Mouse (Mus musculus) megakaryocyte-erythroid progenitor cell, adult 5-6 weeks (primary cell): ENCODE measurements around the gene Gjd2. TPM values are rescaled to one million over a fixed set of nuclear protein-coding genes. Genes with fewer than 3 reads are reported as not detected.

ENCODE experiments used
- ATAC-seq: replicated peaks from 2 replicates; pipeline ENCODE4 v1.8.0; 2016; ENCODE audit warnings: mild to moderate bottlenecking, inconsistent platforms; ENCODE audit not compliant: severe bottlenecking, poor library complexity, low FRiP score, low TSS enrichment
- total RNA-seq, 2 experiments: library from RNA; stranded (forward) in 1 of 2; stranded (reverse) in 1 of 2; fragments of 200-1000, 215-1000 nt in 1 of 2; fragments of >200 nt in 1 of 2; fragmentation: Nextera tagmentation in 1 of 2; gene quantifications; 2 replicates each; pipeline ENCODE4 v1.2.3; 2014 to 2017

Gjd2 gene
- total RNA-seq, 2 experiments from 2014 or later: not detected

DNA sequence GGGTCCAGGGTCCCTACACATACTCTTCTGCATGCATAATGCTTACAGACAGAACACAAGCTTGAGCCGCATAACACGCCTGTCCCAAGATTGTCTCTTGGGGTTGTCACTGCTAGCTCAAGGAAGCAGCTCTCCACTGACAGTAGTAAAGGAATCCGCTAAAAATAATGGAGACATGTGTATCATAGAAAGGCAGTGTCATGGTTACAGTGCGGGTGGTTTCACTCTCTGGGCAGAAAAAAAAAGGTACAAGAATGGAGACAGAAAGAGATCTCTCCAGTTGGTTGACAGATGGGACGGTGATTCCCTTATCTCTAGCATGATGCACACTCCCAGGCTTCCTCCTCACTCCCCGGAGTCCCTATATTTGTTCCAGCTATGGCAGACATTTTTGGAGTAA lies 1.4 kb upstream of the Gjd2 start:
- no peak for ATAC-seq

- no peak for ATAC-seq
Observed at GRCm38 (mm10) chr2:114013846-114014245, 427 bp upstream of the Gjd2 start.

DNA sequence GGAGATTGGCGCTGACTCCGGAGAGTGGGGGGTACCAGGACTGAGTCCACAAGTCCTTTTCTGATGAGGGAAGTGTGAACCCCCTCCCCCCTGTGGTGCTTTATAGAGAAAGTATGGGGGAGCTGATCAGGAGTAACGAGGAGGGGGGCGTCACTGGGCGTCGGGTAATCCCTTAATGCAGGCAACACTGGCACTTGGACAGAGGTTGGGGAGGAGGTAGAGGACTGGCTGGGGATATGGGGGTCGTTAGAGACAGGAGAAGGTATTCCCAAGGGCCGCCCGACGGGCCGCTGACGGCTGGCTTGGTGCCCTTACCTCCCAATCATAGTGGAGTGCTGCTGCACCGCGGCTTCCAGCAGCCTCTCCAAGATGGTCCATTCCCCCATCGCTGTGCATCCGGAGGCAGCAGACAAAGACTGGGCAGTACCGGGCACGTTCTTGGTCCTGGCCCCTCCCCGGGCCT lies 639 bp downstream of the Gjd2 start:
- no peak for ATAC-seq

- ATAC-seq: peak; percentile 63
Observed at GRCm38 (mm10) chr2:114011838-114012237, 1.6 kb downstream of the Gjd2 start.

DNA sequence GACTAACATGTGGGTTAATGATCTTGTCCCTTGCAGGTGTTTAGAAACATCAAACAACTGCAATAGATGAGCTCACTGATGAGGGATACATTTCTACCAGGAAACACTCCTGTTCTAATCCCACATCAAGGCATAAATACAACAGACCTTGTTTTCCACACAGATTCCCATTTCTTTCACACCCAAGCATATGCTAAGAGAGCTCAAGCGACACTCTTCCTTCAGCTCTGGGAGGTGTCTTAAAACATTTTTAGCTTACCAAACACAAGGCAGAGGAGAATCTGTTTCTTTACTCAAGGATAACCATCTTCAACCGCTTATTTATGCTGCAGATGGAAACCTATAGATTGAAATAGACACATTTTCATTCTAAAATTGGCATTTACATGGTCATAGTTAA lies 5.1 kb downstream of the Gjd2 start:
- no peak for ATAC-seq

- ATAC-seq: no peak
Observed at GRCm38 (mm10) chr2:113997484-113997883, 15.9 kb downstream of the Gjd2 start.

- no peak for ATAC-seq
Observed at GRCm38 (mm10) chr2:113996930-113997329, 16.5 kb downstream of the Gjd2 start.

DNA sequence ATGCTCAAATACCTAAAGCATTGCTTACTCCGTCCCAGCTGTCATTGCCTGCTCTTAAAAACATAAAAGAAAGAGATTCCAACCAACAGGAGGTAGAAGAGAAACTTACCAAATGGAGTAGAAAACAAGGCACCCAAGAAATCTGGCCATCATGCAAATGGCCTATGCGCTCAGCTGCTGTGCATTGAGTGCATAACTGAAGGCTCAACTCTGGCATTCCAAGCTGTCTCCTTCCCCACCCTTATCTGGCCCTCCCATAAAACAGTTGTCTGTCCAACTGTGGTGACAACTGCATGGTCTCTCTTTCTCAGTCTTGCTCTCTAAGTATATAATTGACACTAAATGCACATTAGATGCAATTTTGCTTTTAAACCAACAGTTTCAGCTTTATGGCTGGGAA lies 28.5 kb downstream of the Gjd2 start:
- ATAC-seq: no peak

DNA sequence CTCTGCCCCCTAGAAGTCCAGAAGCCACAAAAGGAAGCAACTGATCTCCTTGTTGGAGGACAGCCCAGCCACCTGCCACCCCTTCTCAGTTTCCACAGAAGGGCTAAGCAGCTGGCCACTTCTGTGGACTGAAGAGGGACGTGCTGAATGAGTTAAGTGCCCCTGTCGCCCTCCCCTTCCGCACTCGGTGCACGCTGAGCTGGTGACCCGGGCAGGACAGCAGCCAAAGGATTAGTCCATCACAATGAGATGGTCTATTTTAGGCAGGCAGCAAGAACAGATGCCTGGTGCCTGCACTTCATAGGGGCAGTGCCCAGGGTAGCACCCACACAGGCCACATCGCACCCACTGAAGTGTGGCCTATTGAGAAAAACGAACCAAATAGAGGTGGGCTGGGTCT lies 32.8 kb downstream of the Gjd2 start:
- ATAC-seq: no peak

GRCm38 (mm10) chr2:113978151-113978771 lies 35.2 kb downstream of the Gjd2 start:
- ATAC-seq: no peak

DNA sequence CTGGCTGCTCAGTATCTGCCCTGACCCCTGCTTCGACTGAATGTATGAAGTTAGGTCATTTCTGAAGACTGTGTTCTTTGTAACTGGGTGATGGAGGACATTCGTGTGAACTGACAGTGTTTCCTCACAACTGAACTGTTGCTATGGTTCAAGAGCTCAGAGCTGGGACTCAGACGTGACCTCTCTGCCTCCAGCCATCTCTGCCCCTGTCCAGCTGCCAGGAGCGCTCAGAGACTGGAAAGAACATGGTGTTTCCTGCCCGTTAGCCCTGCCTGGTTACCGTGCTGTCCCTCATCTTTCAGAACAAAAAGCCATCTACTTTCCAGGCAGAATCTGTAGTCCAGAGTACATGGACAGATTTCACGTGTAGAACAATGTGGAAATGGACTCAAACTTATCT lies 39.5 kb downstream of the Gjd2 start:
- no peak for ATAC-seq

DNA sequence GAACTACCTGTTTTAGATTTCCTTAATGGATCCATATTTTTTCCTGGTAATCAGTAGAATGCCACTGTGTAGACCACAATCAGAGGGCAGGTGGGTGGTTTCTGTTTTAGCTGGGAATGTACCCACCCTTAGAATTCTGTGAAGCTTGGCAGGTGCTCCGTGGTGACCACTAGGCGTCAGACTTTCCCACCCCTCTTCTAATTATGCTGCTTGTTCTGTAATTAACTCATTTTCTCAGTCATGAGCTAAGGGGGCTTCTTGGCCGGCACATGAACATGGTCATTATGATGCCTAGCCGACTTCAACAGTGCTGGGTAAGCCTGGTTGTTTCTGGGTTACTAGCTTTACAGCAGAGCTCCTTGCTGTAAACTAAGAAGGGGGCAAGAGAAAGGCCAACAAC lies 47.0 kb downstream of the Gjd2 start:
- no peak for ATAC-seq

Other genes with a start within 250 kb of the Gjd2 start
- gene Scg5, start 184.5 kb downstream of the Gjd2 start, total RNA-seq (2014; fragmentation: Nextera tagmentation): 1.9 TPM in 1 of 2 replicates, not detected in the other
- not detected in 2 replicates for gene Scg5, start 184.5 kb downstream of the Gjd2 start, total RNA-seq (2017)
- gene Arhgap11a, start 165.0 kb downstream of the Gjd2 start, total RNA-seq (2014; fragmentation: Nextera tagmentation): 22.4 and 27.8 TPM in 2 replicates
- 27.6 and 35.1 TPM in 2 replicates for gene Arhgap11a, start 165.0 kb downstream of the Gjd2 start, total RNA-seq (2017)
- not detected in 2 replicates for gene Actc1, start 39.9 kb upstream of the Gjd2 start, total RNA-seq (2014; fragmentation: Nextera tagmentation)
- gene Actc1, start 39.9 kb upstream of the Gjd2 start, total RNA-seq (2017): not detected in 2 replicates
- 74.2 and 75.4 TPM in 2 replicates for gene Aqr, start 173.4 kb upstream of the Gjd2 start, total RNA-seq (2014; fragmentation: Nextera tagmentation)
- 68.5 and 74.9 TPM in 2 replicates for gene Aqr, start 173.4 kb upstream of the Gjd2 start, total RNA-seq (2017)
- 13.0 and 18.2 TPM in 2 replicates for gene Zfp770, start 187.8 kb upstream of the Gjd2 start, total RNA-seq (2014; fragmentation: Nextera tagmentation)
- gene Zfp770, start 187.8 kb upstream of the Gjd2 start, total RNA-seq (2017): 10.9 and 11.5 TPM in 2 replicates